ENCODE assay signal across 19 mouse cellular contexts in genomic region chr10:94235200-94235599, GRCm38 (mm10).
"Had no signal": no experiment of that assay in that cellular context is flagged by ENCODE, and none has a peak within 500 bp of the region (broad histone marks: within the 10 kb centered on the region; RNA-seq: fewer than 3 reads in every experiment).

No protein-coding gene starts in this region.

- H3K4me3 ChIP-seq: kidney, embryonic 15.5 days; left cerebral cortex, adult 2 months; liver, embryonic 13.5 days; neural tube, embryonic 12.5 days; neural tube, embryonic 15.5 days; stomach, embryonic 15.5 days had no signal

- H3K4me1 ChIP-seq: liver, embryonic 13.5 days; stomach, embryonic 15.5 days had no signal

- H3K4me2 ChIP-seq: kidney, embryonic 15.5 days; liver, embryonic 13.5 days; midbrain, embryonic 11.5 days; neural tube, embryonic 12.5 days; neural tube, embryonic 15.5 days; stomach, embryonic 15.5 days had no signal

- DNase-seq: kidney, adult 11 months; kidney, adult 8-10 months; kidney, postnatal 10 days; kidney, postnatal 36 days; layer of hippocampus, postnatal 36 days; liver, embryonic 13.5 days; lung, adult 2 months; lung, postnatal 14 days; lung, postnatal 4 days; midbrain, embryonic 14.5 days; right cerebral cortex, adult 18-20 months; right cerebral cortex, postnatal 14 days; right cerebral cortex, postnatal 4 days had no signal

- H3K27me3 ChIP-seq: kidney, embryonic 15.5 days; liver, embryonic 13.5 days; neural tube, embryonic 12.5 days; neural tube, embryonic 15.5 days; stomach, embryonic 15.5 days had no signal

- H3K36me3 ChIP-seq: kidney, embryonic 15.5 days; liver, embryonic 13.5 days; neural tube, embryonic 12.5 days; neural tube, embryonic 15.5 days; stomach, embryonic 15.5 days had no signal

- H3K27ac ChIP-seq: kidney, embryonic 15.5 days; left cerebral cortex, adult 2 months; liver, embryonic 13.5 days; neural tube, embryonic 12.5 days; neural tube, embryonic 15.5 days; stomach, embryonic 15.5 days had no signal
